Mouse (Mus musculus) CH12.LX (cell line): ENCODE measurements around the gene Med10.

Experiments
- CHD2 ChIP-seq: IDR thresholded peaks from 2 replicates; pipeline ENCODE4 v1.6.1; 2011; ENCODE audit warnings: low read length, improper control_type of control experiment
- CTCF ChIP-seq, 2 experiments: IDR thresholded peaks in 1 of 2; conservative IDR thresholded peaks in 1 of 2; 2 replicates each; pipeline ENCODE4 v1.5.1; 2011 to 2012; ENCODE audit warnings: low read depth in 2 of 2, low read length in 2 of 2, improper control_type of control experiment in 1 of 2, inconsistent platforms in 1 of 2, mild to moderate bottlenecking in 1 of 2, moderate library complexity in 1 of 2
- E2F4 ChIP-seq: IDR thresholded peaks from 2 replicates; pipeline ENCODE4 v1.6.1; 2011; ENCODE audit warnings: low read depth, low read length, improper control_type of control experiment; ENCODE audit not compliant: insufficient replicate concordance
- ELF1 ChIP-seq: IDR thresholded peaks from 2 replicates; pipeline ENCODE4 v1.6.1; 2014; ENCODE audit warnings: low read depth, mild to moderate bottlenecking, inconsistent platforms, low read length, improper control_type of control experiment
- EP300 ChIP-seq: IDR thresholded peaks from 2 replicates; pipeline ENCODE4 v1.6.1; 2011; ENCODE audit warnings: low read length, improper control_type of control experiment
- ETS1 ChIP-seq: conservative IDR thresholded peaks from 2 replicates; pipeline ENCODE4 v1.6.1; 2012; ENCODE audit warnings: low read depth, mild to moderate bottlenecking, inconsistent platforms, low read length, improper control_type of control experiment, moderate library complexity
- MXI1 ChIP-seq: IDR thresholded peaks from 2 replicates; pipeline ENCODE4 v1.6.1; 2011; ENCODE audit warnings: mild to moderate bottlenecking, low read depth, low read length, improper control_type of control experiment
- RAD21 ChIP-seq: IDR thresholded peaks from 2 replicates; pipeline ENCODE4 v1.6.1; 2011; ENCODE audit warnings: low read depth, mild to moderate bottlenecking, low read length, improper control_type of control experiment, moderate library complexity
- ZNF384 ChIP-seq: IDR thresholded peaks from 2 replicates; pipeline ENCODE4 v1.6.1; 2012; ENCODE audit warnings: low read depth, low read length, improper control_type of control experiment, inconsistent platforms

DNA sequence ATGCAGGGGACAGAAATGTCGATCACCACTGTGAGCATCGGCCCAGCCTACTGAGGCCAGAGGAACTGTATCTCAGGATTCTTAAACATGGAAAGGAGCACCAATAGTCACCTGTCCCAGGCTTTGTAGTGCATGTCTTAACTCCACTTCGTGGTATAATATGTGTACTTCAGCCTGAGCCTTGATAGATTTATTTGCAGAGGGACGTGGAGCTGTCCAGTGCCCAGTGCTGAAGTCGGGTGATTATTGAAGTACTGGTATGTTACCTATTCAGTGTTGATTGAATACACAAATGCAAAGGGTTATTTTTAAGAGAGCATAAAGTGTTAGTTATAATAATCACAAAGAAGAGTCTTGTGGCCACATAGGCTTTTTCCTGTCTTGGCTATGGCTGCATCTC is 50.1 kb downstream of the Med10 start:
- TF ChIP-seq CTCF (conservative IDR thresholded peaks at IDR 0.05 in 1 of 2, IDR thresholded peaks at IDR 0.05 in 1 of 2; ENCODE audit: low read depth in 2 of 2, low read length in 2 of 2) (no peak), ZNF384 (no peak), ELF1 (no peak), MXI1 (no peak), E2F4 (no peak), ETS1 (no peak), CHD2 (no peak), RAD21 (no peak), EP300 (no peak)
